Mouse (Mus musculus): ENCODE measurements at regions not wholly inside any gene's neighbourhood (a gene's known extent, or its start where the extent isn't known, plus 50 kb on each side); places are given as distances from the start of the nearest gene placed in this dataset.

DNA sequence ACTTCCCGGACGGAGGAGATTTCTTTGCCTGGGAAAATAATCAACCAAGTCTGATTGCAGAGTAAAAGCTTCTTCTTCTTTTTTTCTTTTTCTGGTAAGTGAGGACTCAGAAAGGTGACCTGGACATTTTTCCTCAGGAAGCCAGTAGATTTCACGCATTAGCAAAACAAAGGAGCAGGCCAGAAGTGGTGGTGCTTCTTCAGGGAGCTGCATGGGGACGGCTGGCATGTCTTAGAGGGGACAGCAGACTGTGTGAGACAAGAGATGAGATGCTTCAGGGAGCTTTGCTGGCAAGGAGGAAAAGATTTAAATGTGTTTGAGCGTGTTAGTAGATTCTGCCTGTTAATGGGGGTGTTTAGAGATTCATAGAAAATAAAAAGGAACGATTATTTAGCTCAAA lies 77.4 kb downstream of the Egln3 start:
- peak; percentile 58 for DNase-seq (ENCODE audit: low read depth, low spot score)

Data from ES-CJ7 (cell line).